Mouse (Mus musculus) forebrain, embryonic 16.5 days (tissue): ENCODE data around the gene Alcam. TPM values are rescaled to one million over a fixed set of nuclear protein-coding genes. Genes with fewer than 3 reads are reported as not detected.

Source experiments
- ATAC-seq: fragments of 200-750 bp; cut with Nextera tagmentation; 2 replicates; pipeline ENCODE4 v1.8.0; 2017; ENCODE audit warnings: mild to moderate bottlenecking, moderate library complexity
- H3K27ac ChIP-seq: fragments of 300-500 bp; sonication (generic); 2 replicates; pipeline ENCODE4 v1.5.1; 2014; ENCODE audit warnings: low read length, control low read depth
- H3K27me3 ChIP-seq: fragments of 300-500 bp; sonication (generic); replicated peaks from 2 replicates; pipeline ENCODE4 v1.6.1; 2014; ENCODE audit warnings: low read length; ENCODE audit not compliant: control insufficient read depth, insufficient read depth
- H3K36me3 ChIP-seq: fragments of 300-500 bp; sonication (generic); 2 replicates; pipeline ENCODE4 v1.6.1; 2014; ENCODE audit not compliant: control insufficient read depth, insufficient read depth
- H3K4me1 ChIP-seq: fragments of 300-500 bp; sonication (generic); replicated peaks from 2 replicates; pipeline ENCODE4 v1.6.1; 2014; ENCODE audit warnings: low read length; ENCODE audit not compliant: control insufficient read depth, insufficient read depth
- H3K4me2 ChIP-seq: fragments of 300-500 bp; sonication (generic); 2 replicates; pipeline ENCODE4 v1.6.1; 2014; ENCODE audit warnings: mild to moderate bottlenecking, low read length, control low read depth
- H3K4me3 ChIP-seq: fragments of 300-500 bp; sonication (generic); replicated peaks from 2 replicates; pipeline ENCODE4 v1.5.1; 2014; ENCODE audit warnings: mild to moderate bottlenecking, low read length, control low read depth
- H3K9ac ChIP-seq: fragments of 300-500 bp; sonication (generic); replicated peaks from 2 replicates; pipeline ENCODE4 v1.6.1; 2014; ENCODE audit warnings: low read depth, low read length, control low read depth
- H3K9me3 ChIP-seq: fragments of 300-500 bp; sonication (generic); 2 replicates; pipeline ENCODE4 v1.6.1; 2016; ENCODE audit warnings: low read length; ENCODE audit not compliant: control insufficient read depth
- whole genome bisulfite sequencing: fragments of 180-500 bp; shearing (Covaris S2); extraction: QIAGEN DNeasy Blood & Tissue Kit; methylation state at CpG from one replicate; pipeline ENCODE4 v1.1.7; 2014; 5-methylcytosine and 5-hydroxymethylcytosine counted together
- polyA plus RNA-seq: library from polyadenylated mRNA; unstranded; fragments of >200 nt; fragmentation: Nextera tagmentation; extraction: Ambion mirVana; gene quantifications from 2 replicates; pipeline ENCODE4 v1.2.1, GENCODE M21; 2015

The Alcam gene
- polyA plus RNA-seq, 1 experiment from 2014 or later: 32.4 TPM

- no peaks in the 10 kb centered on the region for H3K36me3 ChIP-seq
- 88% methylated on average over 2 of the region's 2 CpGs for WGBS
- no peak for ATAC-seq
- H3K4me1 ChIP-seq: 0 out of 2 replicates have a peak, but pooled peaks cover 2% of the 10 kb centered on the region
- H3K4me2 ChIP-seq: no peak overlapping the region
- no peaks in the 10 kb centered on the region for H3K27me3 ChIP-seq
- no peak overlapping the region for H3K4me3 ChIP-seq
- H3K27ac ChIP-seq: no peak overlapping the region
- H3K9ac ChIP-seq: no peak overlapping the region
- no peaks in the 10 kb centered on the region for H3K9me3 ChIP-seq
Measured at GRCm38 (mm10) chr16:52431590-52431989, 22.3 kb downstream of the Alcam start.

- WGBS: 54% methylated on average over 3 of the region's 3 CpGs
- Histone ChIP-seq H3K27me3 (no peaks in the 10 kb centered on the region), H3K4me3 (no peak overlapping the region), H3K4me2 (no peak overlapping the region), H3K4me1 (0 out of 2 replicates have a peak, but pooled peaks cover 2% of the 10 kb centered on the region), H3K9ac (no peak overlapping the region), H3K36me3 (no peaks in the 10 kb centered on the region), H3K9me3 (no peaks in the 10 kb centered on the region), H3K27ac (no peak overlapping the region)
- peak; percentile 68 for ATAC-seq
Measured at GRCm38 (mm10) chr16:52430073-52430472, 23.8 kb downstream of the Alcam start.

- no peaks in the 10 kb centered on the region for H3K9me3 ChIP-seq
- no peak overlapping the region for H3K27ac ChIP-seq
- no peak overlapping the region for H3K4me3 ChIP-seq
- no peak overlapping the region for H3K9ac ChIP-seq
- H3K36me3 ChIP-seq: no peaks in the 10 kb centered on the region
- H3K27me3 ChIP-seq: no peaks in the 10 kb centered on the region
- ATAC-seq: no peak
- no peak overlapping the region for H3K4me2 ChIP-seq
- H3K4me1 ChIP-seq: 0 out of 2 replicates have a peak, but pooled peaks cover 2% of the 10 kb centered on the region
Measured at GRCm38 (mm10) chr16:52429661-52430060, 24.2 kb downstream of the Alcam start.

DNA sequence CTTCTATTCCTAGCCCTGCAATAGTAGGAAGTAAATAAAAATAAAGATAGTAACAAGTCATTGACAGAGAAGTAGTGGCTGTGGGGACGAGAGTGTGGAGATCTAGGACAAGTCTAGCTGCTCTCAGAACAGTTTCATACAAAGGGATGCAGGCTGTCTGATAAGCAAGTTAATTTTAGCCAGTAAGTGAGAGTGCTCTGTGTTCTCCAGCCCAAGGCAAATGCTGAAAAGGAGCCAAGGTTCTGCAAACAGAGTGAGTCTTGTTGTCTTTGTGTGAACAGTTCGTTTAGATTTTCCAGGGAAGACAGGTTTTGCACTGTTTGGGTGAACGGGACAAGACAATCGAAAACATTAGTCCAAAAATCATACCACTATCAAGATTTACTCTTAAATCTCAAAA lies 25.4 kb downstream of the Alcam start:
- Histone ChIP-seq H3K4me3 (no peak overlapping the region), H3K27ac (no peak overlapping the region), H3K36me3 (no peaks in the 10 kb centered on the region), H3K9ac (no peak overlapping the region), H3K4me1 (0 out of 2 replicates have a peak, but pooled peaks cover 2% of the 10 kb centered on the region), H3K4me2 (no peak overlapping the region), H3K27me3 (no peaks in the 10 kb centered on the region), H3K9me3 (no peaks in the 10 kb centered on the region)
- WGBS: 48% methylated on average over 4 of the region's 4 CpGs
- ATAC-seq: peak; percentile 36; the same call in 1 of the 2 replicates

- no peak overlapping the region for H3K9ac ChIP-seq
- H3K27ac ChIP-seq: no peak overlapping the region
- no peaks in the 10 kb centered on the region for H3K27me3 ChIP-seq
- no peak overlapping the region for H3K4me3 ChIP-seq
- no peak for ATAC-seq
- WGBS: 74% methylated on average over 5 of the region's 5 CpGs
- no peaks in the 10 kb centered on the region for H3K9me3 ChIP-seq
- no peaks in the 10 kb centered on the region for H3K36me3 ChIP-seq
- H3K4me1 ChIP-seq: no peaks in the 10 kb centered on the region
- H3K4me2 ChIP-seq: no peak overlapping the region
Measured at GRCm38 (mm10) chr16:52418568-52419158, 35.2 kb downstream of the Alcam start.

- no peaks in the 10 kb centered on the region for H3K9me3 ChIP-seq
- ATAC-seq: no peak
- no peaks in the 10 kb centered on the region for H3K36me3 ChIP-seq
- no peak overlapping the region for H3K4me3 ChIP-seq
- no peak overlapping the region for H3K9ac ChIP-seq
- no peaks in the 10 kb centered on the region for H3K4me1 ChIP-seq
- no peak overlapping the region for H3K4me2 ChIP-seq
- H3K27me3 ChIP-seq: no peaks in the 10 kb centered on the region
- no peak overlapping the region for H3K27ac ChIP-seq
- WGBS: 66% methylated on average over 5 of the region's 5 CpGs
Measured at GRCm38 (mm10) chr16:52417982-52418381, 35.9 kb downstream of the Alcam start.

- Histone ChIP-seq H3K4me1 (no peaks in the 10 kb centered on the region), H3K4me3 (no peak overlapping the region), H3K27me3 (no peaks in the 10 kb centered on the region), H3K36me3 (no peaks in the 10 kb centered on the region), H3K4me2 (no peak overlapping the region), H3K27ac (no peak overlapping the region), H3K9me3 (no peaks in the 10 kb centered on the region), H3K9ac (no peak overlapping the region)
- 93% methylated on average over 7 of the region's 7 CpGs for WGBS
- ATAC-seq: no peak
Measured at GRCm38 (mm10) chr16:52417146-52417545, 36.7 kb downstream of the Alcam start.

DNA sequence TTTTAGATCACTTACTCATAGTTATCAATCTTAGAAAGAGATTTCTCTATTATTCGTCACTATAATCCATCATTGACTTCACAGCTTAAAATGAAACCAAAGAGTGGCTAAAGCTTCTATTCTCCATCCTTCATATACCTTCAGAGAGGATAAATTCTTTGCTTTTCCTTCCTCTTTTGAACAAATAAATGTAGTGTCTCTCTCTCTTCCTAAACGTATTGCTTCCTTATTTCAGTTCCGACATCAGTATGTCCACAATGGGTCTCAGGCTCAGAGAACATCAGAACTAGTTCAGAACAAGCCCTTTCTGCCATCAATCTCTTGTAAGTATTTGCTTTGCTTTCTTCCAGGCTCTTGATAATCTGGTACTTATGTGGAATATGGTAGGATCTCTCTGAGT lies 40.2 kb downstream of the Alcam start:
- ATAC-seq: no peak
- WGBS: 91% methylated on average over 3 of the region's 3 CpGs
- no peaks in the 10 kb centered on the region for H3K4me1 ChIP-seq

GRCm38 (mm10) chr16:52406072-52406471 lies 47.8 kb downstream of the Alcam start:
- no peak for ATAC-seq
- 88% methylated on average over 3 of the region's 3 CpGs for WGBS
- Histone ChIP-seq H3K27ac (no peak overlapping the region), H3K4me1 (no peaks in the 10 kb centered on the region), H3K9me3 (no peaks in the 10 kb centered on the region), H3K9ac (no peak overlapping the region), H3K27me3 (no peaks in the 10 kb centered on the region), H3K36me3 (no peaks in the 10 kb centered on the region), H3K4me2 (no peak overlapping the region), H3K4me3 (no peak overlapping the region)

More for the DNA sequence above, 40.2 kb downstream of the Alcam start:
- Histone ChIP-seq H3K4me2 (no peak overlapping the region), H3K9ac (no peak overlapping the region), H3K4me3 (no peak overlapping the region), H3K27ac (no peak overlapping the region), H3K9me3 (no peaks in the 10 kb centered on the region), H3K27me3 (no peaks in the 10 kb centered on the region), H3K36me3 (no peaks in the 10 kb centered on the region)

DNA sequence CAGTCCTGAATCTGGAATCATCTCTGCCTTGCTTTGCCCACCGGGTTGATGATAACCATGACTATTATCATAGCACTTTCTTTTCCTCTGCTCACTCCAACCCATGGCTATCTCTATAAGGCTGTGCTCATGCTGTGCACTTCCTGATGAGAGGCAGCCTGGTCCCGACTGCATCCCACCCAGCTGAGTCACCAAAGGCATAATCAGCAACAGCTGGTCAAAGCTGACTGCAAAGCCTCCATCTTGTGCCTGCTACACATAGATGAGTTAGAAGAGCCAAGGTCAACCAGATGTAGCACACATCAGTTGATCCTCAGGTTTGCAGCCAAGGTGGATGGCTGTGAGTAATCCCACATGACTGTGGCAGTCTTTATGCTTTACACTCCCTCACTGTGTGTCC lies 48.6 kb downstream of the Alcam start:
- Histone ChIP-seq H3K9ac (no peak overlapping the region), H3K27me3 (no peaks in the 10 kb centered on the region), H3K9me3 (no peaks in the 10 kb centered on the region), H3K4me3 (no peak overlapping the region), H3K4me2 (no peak overlapping the region), H3K4me1 (no peaks in the 10 kb centered on the region), H3K27ac (no peak overlapping the region), H3K36me3 (no peaks in the 10 kb centered on the region)
- ATAC-seq: no peak
- WGBS: 82% methylated on average over 2 of the region's 2 CpGs
